In the genomic region with DNA sequence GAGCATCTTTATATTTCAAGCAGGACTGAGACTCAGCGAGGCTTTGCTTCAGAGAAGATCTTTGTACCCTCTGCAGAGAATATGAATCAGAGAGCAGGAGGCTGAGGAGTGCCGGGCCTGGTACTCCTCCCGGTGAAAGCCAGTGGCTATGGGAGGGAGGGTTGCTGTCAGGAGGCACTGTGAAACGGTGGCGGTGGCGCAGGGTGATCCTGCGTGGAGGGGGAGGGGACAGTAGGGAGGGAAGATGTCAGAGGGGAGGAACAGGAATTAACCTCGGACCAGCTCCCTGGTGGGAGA, we compare ENCODE assay signal across 8 mouse cellular contexts. TPM values are rescaled to one million over a fixed set of nuclear protein-coding genes. Genes with fewer than 3 reads are reported as not detected.
DNase-seq lines count a peak whose midpoint lies in the region; ATAC-seq and TF ChIP-seq lines count a peak whose summit lies in the region.
"Had no signal": no experiment of that assay in that cellular context is flagged by ENCODE, and none has a peak within 500 bp of the region (broad histone marks: within the 10 kb centered on the region; RNA-seq: fewer than 3 reads in every experiment).

No protein-coding gene starts in this region.

- H3K9ac ChIP-seq in lung, embryonic 14.5 days: no peak overlapping the region; the same call in 1 of the 2 replicates
- peak overlapping the region; percentile 35; the same call in 1 of the 2 replicates for H3K9ac ChIP-seq in forebrain, postnatal 0 days
- no peak overlapping the region for H3K9ac ChIP-seq in liver, embryonic 13.5 days
- H3K9ac ChIP-seq in stomach, postnatal 0 days (ENCODE audit: low read length): no peak overlapping the region

- TF ChIP-seq CTCF in lung, embryonic 14.5 days (IDR thresholded peaks at IDR 0.05; ENCODE audit: low read depth): no peak
- no peak for TF ChIP-seq CTCF in forebrain, postnatal 0 days (IDR thresholded peaks at IDR 0.05; ENCODE audit: low read depth)
- TF ChIP-seq CTCF in stomach, postnatal 0 days (IDR thresholded peaks at IDR 0.05; ENCODE audit: low read depth): no peak
- no peak for TF ChIP-seq CTCF in gastrocnemius, adult 2 months (IDR thresholded peaks at IDR 0.05)

- no peaks in the 10 kb centered on the region for H3K36me3 ChIP-seq in lung, embryonic 14.5 days (ENCODE audit: insufficient read depth)
- no peaks in the 10 kb centered on the region for H3K36me3 ChIP-seq in forebrain, postnatal 0 days (ENCODE audit: insufficient read depth)
- H3K36me3 ChIP-seq in liver, embryonic 13.5 days: no peaks in the 10 kb centered on the region
- no peaks in the 10 kb centered on the region for H3K36me3 ChIP-seq in stomach, postnatal 0 days (ENCODE audit: control insufficient read depth, insufficient read depth, low read length)
- H3K36me3 ChIP-seq: embryonic facial prominence, embryonic 12.5 days had no signal

- no peak for TF ChIP-seq EP300 in stomach, postnatal 0 days (optimal IDR thresholded peaks at IDR 0.05)

- 19% methylated on average over 8 of the region's 8 CpGs for WGBS in lung, embryonic 14.5 days
- WGBS in forebrain, postnatal 0 days: 26% methylated on average over 8 of the region's 8 CpGs
- WGBS in liver, embryonic 13.5 days (ENCODE audit: insufficient replicate concordance): 14% methylated on average over 8 of the region's 8 CpGs
- WGBS in stomach, postnatal 0 days: 19% methylated on average over 8 of the region's 8 CpGs

- no peak overlapping the region for H3K27ac ChIP-seq in lung, embryonic 14.5 days (ENCODE audit: low read depth)
- no peak overlapping the region for H3K27ac ChIP-seq in forebrain, postnatal 0 days (ENCODE audit: low read depth, low read length)
- no peak overlapping the region for H3K27ac ChIP-seq in liver, embryonic 13.5 days
- no peak overlapping the region for H3K27ac ChIP-seq in stomach, postnatal 0 days (replicated peaks)
- no peak overlapping the region for H3K27ac ChIP-seq in gastrocnemius, adult 2 months
- H3K27ac ChIP-seq: embryonic facial prominence, embryonic 12.5 days had no signal

- no peak for DNase-seq in lung, embryonic 14.5 days
- no peak for DNase-seq in lung, postnatal 25 days (ENCODE audit: low spot score)
- DNase-seq in forebrain, postnatal 0 days: no peak
- no peak for DNase-seq in liver, embryonic 13.5 days
- no peak for DNase-seq in stomach, postnatal 0 days (ENCODE audit: low spot score)
- no peak for DNase-seq in embryo, embryonic 11 days
- no peak for DNase-seq in gastrocnemius, adult 2 months

- no peak overlapping the region for H3K4me3 ChIP-seq in lung, embryonic 14.5 days (ENCODE audit: low read depth, low read length)
- 0 out of 2 replicates have a peak overlapping the region, but pooled peaks have one; percentile 9 for H3K4me3 ChIP-seq in forebrain, postnatal 0 days (ENCODE audit: low read depth, low read length)
- H3K4me3 ChIP-seq in liver, embryonic 13.5 days (replicated peaks): no peak overlapping the region
- H3K4me3 ChIP-seq in stomach, postnatal 0 days (ENCODE audit: low read depth, low read length): no peak overlapping the region
- H3K4me3 ChIP-seq in gastrocnemius, adult 2 months: no peak overlapping the region

- ATAC-seq in lung, embryonic 14.5 days (ENCODE audit: insufficient read depth): no peak
- ATAC-seq in forebrain, postnatal 0 days: peak; percentile 34; the same call in 1 of the 2 replicates
- ATAC-seq in liver, embryonic 13.5 days (ENCODE audit: low read depth): 0 out of 2 replicates have a peak, but pooled peaks have one; percentile 10
- ATAC-seq in stomach, postnatal 0 days (ENCODE audit: low FRiP score, low TSS enrichment): peak; percentile 11; the same call in 1 of the 2 replicates

- H3K4me1 ChIP-seq in lung, embryonic 14.5 days (ENCODE audit: insufficient read depth): no peaks in the 10 kb centered on the region; the same call in 1 of the 2 replicates
- H3K4me1 ChIP-seq in forebrain, postnatal 0 days (ENCODE audit: insufficient read depth): peaks cover 3% of the 10 kb centered on the region; the same call in 1 of the 2 replicates
- peaks cover 5% of the 10 kb centered on the region; the same call in 1 of the 2 replicates for H3K4me1 ChIP-seq in liver, embryonic 13.5 days (replicated peaks)
- H3K4me1 ChIP-seq in stomach, postnatal 0 days (replicated peaks; ENCODE audit: control insufficient read depth, insufficient read depth): no peaks in the 10 kb centered on the region

- H3K4me2 ChIP-seq in lung, embryonic 14.5 days: peak overlapping the region; percentile 55
- H3K4me2 ChIP-seq in forebrain, postnatal 0 days (ENCODE audit: low read depth): peak overlapping the region; percentile 38
- no peak overlapping the region for H3K4me2 ChIP-seq in liver, embryonic 13.5 days
- H3K4me2 ChIP-seq in stomach, postnatal 0 days (replicated peaks; ENCODE audit: low read depth): no peak overlapping the region

- H3K9me3 ChIP-seq in lung, embryonic 14.5 days (ENCODE audit: low read depth, low read length): no peaks in the 10 kb centered on the region
- no peaks in the 10 kb centered on the region for H3K9me3 ChIP-seq in forebrain, postnatal 0 days (ENCODE audit: low read length)
- no peaks in the 10 kb centered on the region for H3K9me3 ChIP-seq in liver, embryonic 13.5 days (replicated peaks)
- no peaks in the 10 kb centered on the region for H3K9me3 ChIP-seq in stomach, postnatal 0 days (ENCODE audit: control insufficient read depth, low read length)
- H3K9me3 ChIP-seq: embryonic facial prominence, embryonic 12.5 days had no signal

- intact Hi-C loops in gastrocnemius, adult 2 months (cut with DNase I): loop anchor here (1.0 to 2.0 kb wide), 2 partner anchors 47 to 54 kb away; no protein-coding TSS in a partner anchor

- peaks cover 10% of the 10 kb centered on the region; the same call in 1 of the 2 replicates for H3K27me3 ChIP-seq in lung, embryonic 14.5 days (ENCODE audit: insufficient read depth, low read length)
- no peaks in the 10 kb centered on the region for H3K27me3 ChIP-seq in forebrain, postnatal 0 days (ENCODE audit: insufficient read depth, low read length)
- peaks cover 43% of the 10 kb centered on the region for H3K27me3 ChIP-seq in liver, embryonic 13.5 days
- H3K27me3 ChIP-seq in stomach, postnatal 0 days (ENCODE audit: control insufficient read depth, insufficient read depth, low read length): no peaks in the 10 kb centered on the region

RNA-seq across cellular contexts. Expression of gene Cep170b, which starts 12.7 kb away (rescaled TPM):
- polyA plus RNA-seq in lung, embryonic 14.5 days (2014; fragmentation: Nextera tagmentation; extraction: Ambion mirVana): 21.4 and 23.1 TPM in 2 replicates
- total RNA-seq in forebrain, postnatal 0 days (2014; rRNA removed): 67.0 and 86.7 TPM in 2 replicates
- 22.4 and 31.6 TPM in 2 replicates for polyA plus RNA-seq in forebrain, postnatal 0 days (2015; fragmentation: Nextera tagmentation; extraction: Ambion mirVana)
- polyA plus RNA-seq in liver, embryonic 13.5 days (2015; fragmentation: Nextera tagmentation; extraction: Ambion mirVana): 2.5 and 2.9 TPM in 2 replicates
- polyA plus RNA-seq in stomach, postnatal 0 days (2015; fragmentation: Nextera tagmentation; extraction: Ambion mirVana): 20.7 and 21.2 TPM in 2 replicates
- total RNA-seq in gastrocnemius, adult 2 months (2021): 10 to 100 TPM in 1 of 2 experiments, 1 to 10 TPM in 1; 9.8 to 13.6 TPM

RNA-seq across cellular contexts. Expression of gene Zbtb42, which starts 28.9 kb away (rescaled TPM):
- polyA plus RNA-seq in lung, embryonic 14.5 days (2014; fragmentation: Nextera tagmentation; extraction: Ambion mirVana): 6.7 and 9.0 TPM in 2 replicates
- total RNA-seq in forebrain, postnatal 0 days (2014; rRNA removed): 1.0 and 3.5 TPM in 2 replicates
- 0.77 and 1.2 TPM in 2 replicates for polyA plus RNA-seq in forebrain, postnatal 0 days (2015; fragmentation: Nextera tagmentation; extraction: Ambion mirVana)
- 0.40 and 0.71 TPM in 2 replicates for polyA plus RNA-seq in liver, embryonic 13.5 days (2015; fragmentation: Nextera tagmentation; extraction: Ambion mirVana)
- polyA plus RNA-seq in stomach, postnatal 0 days (2015; fragmentation: Nextera tagmentation; extraction: Ambion mirVana): 11.3 and 12.1 TPM in 2 replicates
- total RNA-seq in gastrocnemius, adult 2 months (2021): under 1 TPM; 0.64 to 0.81 TPM

RNA-seq across cellular contexts. Expression of gene Akt1, which starts 32.8 kb away (rescaled TPM):
- 140 and 166 TPM in 2 replicates for polyA plus RNA-seq in lung, embryonic 14.5 days (2014; fragmentation: Nextera tagmentation; extraction: Ambion mirVana)
- 213 and 215 TPM in 2 replicates for total RNA-seq in forebrain, postnatal 0 days (2014; rRNA removed)
- 117 TPM in 2 replicates for polyA plus RNA-seq in forebrain, postnatal 0 days (2015; fragmentation: Nextera tagmentation; extraction: Ambion mirVana)
- polyA plus RNA-seq in liver, embryonic 13.5 days (2015; fragmentation: Nextera tagmentation; extraction: Ambion mirVana): 13.8 and 17.9 TPM in 2 replicates
- 84.5 and 98.2 TPM in 2 replicates for polyA plus RNA-seq in stomach, postnatal 0 days (2015; fragmentation: Nextera tagmentation; extraction: Ambion mirVana)
- 10 to 100 TPM; 50.9 to 59.3 TPM for total RNA-seq in gastrocnemius, adult 2 months (2021)

RNA-seq across cellular contexts. Expression of gene Pld4, which starts 52.9 kb away (rescaled TPM):
- polyA plus RNA-seq in lung, embryonic 14.5 days (2014; fragmentation: Nextera tagmentation; extraction: Ambion mirVana): 9.3 and 10.9 TPM in 2 replicates
- 6.2 and 7.3 TPM in 2 replicates for total RNA-seq in forebrain, postnatal 0 days (2014; rRNA removed)
- 8.0 and 8.1 TPM in 2 replicates for polyA plus RNA-seq in forebrain, postnatal 0 days (2015; fragmentation: Nextera tagmentation; extraction: Ambion mirVana)
- polyA plus RNA-seq in liver, embryonic 13.5 days (2015; fragmentation: Nextera tagmentation; extraction: Ambion mirVana): 9.6 and 11.0 TPM in 2 replicates
- polyA plus RNA-seq in stomach, postnatal 0 days (2015; fragmentation: Nextera tagmentation; extraction: Ambion mirVana): 9.6 and 9.8 TPM in 2 replicates
- 1 to 10 TPM; 1.7 to 4.0 TPM for total RNA-seq in gastrocnemius, adult 2 months (2021)

Comparison
In these comparisons a context has a peak if more than half of its experiments do, and no peak if none do; other contexts are left out.
1. H3K4me2 ChIP-seq: peak in lung, embryonic 14.5 days (single experiment) and forebrain, postnatal 0 days (single experiment); none in liver, embryonic 13.5 days (single experiment) and stomach, postnatal 0 days (single experiment).